Mouse (Mus musculus) brown adipose tissue, adult 24 weeks (tissue): ENCODE results near the gene Mrpl48. TPM values are rescaled to one million over a fixed set of nuclear protein-coding genes. Genes with fewer than 3 reads are reported as not detected.

Experiments used
- H3K27ac ChIP-seq: fragments of 200-500 bp; replicated peaks from 2 replicates; pipeline ENCODE4 v1.5.1; 2012; ENCODE audit warnings: low read depth, mild to moderate bottlenecking, low read length
- H3K4me1 ChIP-seq: fragments of 200-500 bp; 2 replicates; pipeline ENCODE4 v1.6.1; 2012; ENCODE audit warnings: low read length, mixed read lengths; ENCODE audit not compliant: control insufficient read depth, insufficient read depth, insufficient read length
- H3K4me3 ChIP-seq: fragments of 200-500 bp; 2 replicates; pipeline ENCODE4 v1.5.1; 2012; ENCODE audit warnings: low read depth, mild to moderate bottlenecking, low read length, moderate library complexity; ENCODE audit not compliant: insufficient read depth
- polyA plus RNA-seq: library from polyadenylated mRNA; stranded (reverse); fragments of >200 nt; gene quantifications from 2 replicates; pipeline ENCODE4 v1.2.4, GENCODE M21; 2012; ENCODE audit not compliant: missing spikeins, insufficient read depth, insufficient read length

Gene Mrpl48
- polyA plus RNA-seq, 1 experiment, result 125 TPM

- Histone ChIP-seq H3K4me3 (no peak overlapping the region), H3K4me1 (no peaks in the 10 kb centered on the region), H3K27ac (no peak overlapping the region)
Observed at GRCm38 (mm10) chr7:100530766-100531165, 77.3 kb downstream of the Mrpl48 start.

- no peaks in the 10 kb centered on the region for H3K4me1 ChIP-seq
- no peak overlapping the region for H3K27ac ChIP-seq
- no peak overlapping the region for H3K4me3 ChIP-seq
Observed at GRCm38 (mm10) chr7:100524669-100525068, 83.4 kb downstream of the Mrpl48 start.

GRCm38 (mm10) chr7:100522222-100522621, 85.9 kb downstream of the Mrpl48 start:
- Histone ChIP-seq H3K4me1 (no peaks in the 10 kb centered on the region), H3K4me3 (no peak overlapping the region), H3K27ac (no peak overlapping the region)

- Histone ChIP-seq H3K4me1 (no peaks in the 10 kb centered on the region), H3K27ac (no peak overlapping the region), H3K4me3 (no peak overlapping the region)
Observed at GRCm38 (mm10) chr7:100520663-100521285, 87.3 kb downstream of the Mrpl48 start.

- Histone ChIP-seq H3K27ac (no peak overlapping the region), H3K4me3 (no peak overlapping the region), H3K4me1 (no peaks in the 10 kb centered on the region)
Observed at GRCm38 (mm10) chr7:100520204-100520603, 87.9 kb downstream of the Mrpl48 start.

- H3K4me1 ChIP-seq, result no peaks in the 10 kb centered on the region
- no peak within 1 kb of the TSS for H3K27ac ChIP-seq
- H3K4me3 ChIP-seq, result no peak within 1 kb of the TSS
Observed at GRCm38 (mm10) chr7:100514573-100514972, 93.5 kb downstream of the Mrpl48 start, which contains the start of gene Dnajb13. Gene Dnajb13 (minus strand): TSS chr7:100514960.

- H3K4me1 ChIP-seq, result no peaks in the 10 kb centered on the region
- H3K27ac ChIP-seq, result no peak overlapping the region
- no peak overlapping the region for H3K4me3 ChIP-seq
Observed at GRCm38 (mm10) chr7:100511602-100512001, 96.5 kb downstream of the Mrpl48 start.

- H3K4me1 ChIP-seq, result no peaks in the 10 kb centered on the region
- H3K4me3 ChIP-seq, result no peak overlapping the region
- no peak overlapping the region for H3K27ac ChIP-seq
Observed at GRCm38 (mm10) chr7:100508670-100509069, 99.4 kb downstream of the Mrpl48 start.

- Histone ChIP-seq H3K4me3 (no peak overlapping the region), H3K4me1 (no peaks in the 10 kb centered on the region), H3K27ac (no peak overlapping the region)
Observed at GRCm38 (mm10) chr7:100506494-100506893, 101.6 kb downstream of the Mrpl48 start.

- Histone ChIP-seq H3K27ac (no peak overlapping the region), H3K4me1 (peaks cover 3% of the 10 kb centered on the region; the same call in 1 of the 2 replicates), H3K4me3 (no peak overlapping the region)
Observed at GRCm38 (mm10) chr7:100504740-100505487, 103.2 kb downstream of the Mrpl48 start.

GRCm38 (mm10) chr7:100503076-100503475, 105.0 kb downstream of the Mrpl48 start:
- Histone ChIP-seq H3K27ac (no peak overlapping the region), H3K4me1 (peaks cover 3% of the 10 kb centered on the region; the same call in 1 of the 2 replicates), H3K4me3 (no peak overlapping the region)

GRCm38 (mm10) chr7:100502374-100502922, 105.7 kb downstream of the Mrpl48 start:
- no peak overlapping the region for H3K4me3 ChIP-seq
- H3K4me1 ChIP-seq, result peaks cover 3% of the 10 kb centered on the region; the same call in 1 of the 2 replicates
- no peak overlapping the region for H3K27ac ChIP-seq

GRCm38 (mm10) chr7:100501844-100502373, 106.2 kb downstream of the Mrpl48 start:
- no peak overlapping the region for H3K4me3 ChIP-seq
- H3K27ac ChIP-seq, result no peak overlapping the region
- peaks cover 3% of the 10 kb centered on the region; the same call in 1 of the 2 replicates for H3K4me1 ChIP-seq

GRCm38 (mm10) chr7:100501027-100501843, 106.9 kb downstream of the Mrpl48 start:
- H3K4me1 ChIP-seq, result peaks cover 3% of the 10 kb centered on the region; the same call in 1 of the 2 replicates
- H3K27ac ChIP-seq, result no peak overlapping the region
- no peak overlapping the region for H3K4me3 ChIP-seq
